Mouse (Mus musculus) liver, adult (tissue): Measurements from ENCODE around the gene March7.

Source experiments
- GATA4 ChIP-seq: IDR thresholded peaks from 2 replicates; pipeline ENCODE4 v1.6.1; 2014; ENCODE audit warnings: mild to moderate bottlenecking, low read length; ENCODE audit not compliant: insufficient replicate concordance

March7 gene

GRCm38 (mm10) chr2:60252782-60253181 lies 43.1 kb downstream of the March7 start:
- no peak for TF ChIP-seq GATA4

DNA sequence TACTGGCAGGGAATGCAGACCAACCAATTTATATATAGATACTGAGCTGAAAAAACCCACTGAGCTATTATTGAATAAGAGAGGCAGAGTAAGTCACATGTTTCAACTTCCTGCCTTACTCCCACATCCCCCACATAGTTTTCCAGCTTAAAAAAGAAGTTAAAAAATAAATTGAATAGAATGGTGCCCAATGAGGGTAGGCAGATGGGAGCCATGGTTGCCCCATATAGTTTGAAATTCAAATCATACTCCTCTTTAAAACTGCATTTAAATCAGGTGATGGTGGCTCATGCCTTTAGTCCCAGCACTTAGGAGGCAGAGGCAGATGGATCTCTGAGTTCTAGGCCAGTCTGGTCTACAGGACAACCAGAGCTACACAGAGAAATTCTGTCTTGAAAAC lies 43.8 kb downstream of the March7 start:
- no peak for TF ChIP-seq GATA4

GRCm38 (mm10) chr2:60256751-60257150 lies 47.1 kb downstream of the March7 start:
- TF ChIP-seq GATA4 = no peak

DNA sequence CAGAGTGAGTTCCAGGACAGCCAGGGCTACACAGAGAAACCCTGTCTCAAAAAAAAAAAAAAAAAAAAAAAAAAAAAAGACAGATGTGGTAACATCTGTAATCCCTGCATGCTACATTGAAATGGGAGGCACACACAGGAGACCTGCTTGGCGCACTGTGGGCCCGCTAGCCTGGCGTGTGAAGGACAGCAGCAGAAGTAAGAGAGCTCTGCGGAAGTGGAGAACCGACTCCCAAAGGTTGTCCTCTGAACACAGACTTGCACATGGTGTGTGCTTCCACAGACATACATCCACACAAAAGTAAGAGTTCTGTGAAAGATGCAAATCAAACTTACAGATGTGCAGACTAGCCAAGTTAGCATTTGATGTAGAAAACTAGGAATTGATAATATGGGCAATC lies 49.5 kb downstream of the March7 start:
- TF ChIP-seq GATA4 = no peak

- no peak for TF ChIP-seq GATA4
These were observed 51.1 kb downstream of the March7 start for GRCm38 (mm10) chr2:60260621-60261350.

DNA sequence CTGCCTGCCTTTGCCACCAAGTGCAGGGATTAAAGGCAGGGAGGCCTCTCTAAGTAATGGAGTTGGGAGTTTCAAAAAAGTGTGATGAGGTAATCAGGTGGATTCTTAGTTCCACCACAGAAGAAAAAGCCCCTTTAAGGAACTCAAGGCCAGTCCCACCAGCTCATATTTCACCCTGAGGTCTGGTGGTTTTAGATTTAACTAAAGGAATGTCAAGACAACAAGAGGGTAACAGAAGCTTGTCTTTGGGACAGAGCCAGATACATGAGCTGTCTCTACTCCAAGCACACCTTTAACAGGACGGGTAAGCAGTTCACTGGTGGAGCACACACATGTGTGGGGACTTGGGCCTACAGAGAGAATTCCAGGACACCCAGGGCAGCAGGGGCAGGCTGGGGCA lies 57.9 kb downstream of the March7 start:
- no peak for TF ChIP-seq GATA4

DNA sequence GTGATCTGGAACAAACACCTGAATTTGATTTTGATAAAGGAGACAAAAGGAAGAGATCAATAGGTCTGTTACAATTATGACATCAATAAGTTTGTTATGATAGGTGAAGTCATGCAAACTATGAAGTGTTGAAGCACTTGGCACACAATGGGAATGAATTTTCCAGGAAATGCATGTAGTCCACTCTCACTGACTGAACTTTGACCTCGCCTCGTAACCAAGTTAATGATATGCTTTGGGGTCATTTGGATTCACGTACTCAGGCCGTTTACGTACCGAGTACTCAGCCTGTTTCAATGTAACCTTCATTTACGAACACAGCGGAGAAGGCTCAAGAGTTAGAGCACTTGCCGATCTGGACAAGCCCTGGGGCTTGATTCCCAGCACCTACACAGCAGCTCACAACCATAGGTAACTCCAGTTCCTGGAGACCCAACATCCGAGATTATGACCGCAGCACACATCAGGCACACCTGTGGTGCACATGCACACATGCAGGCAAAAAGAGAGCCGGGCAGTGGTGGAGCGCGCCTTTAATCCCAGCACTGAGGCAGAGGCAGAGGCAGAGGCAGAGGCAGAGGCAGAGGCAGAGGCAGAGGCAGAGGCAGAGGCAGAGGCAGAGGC lies 60.3 kb downstream of the March7 start:
- TF ChIP-seq GATA4 = no peak; the same call in 1 of the 2 replicates

DNA sequence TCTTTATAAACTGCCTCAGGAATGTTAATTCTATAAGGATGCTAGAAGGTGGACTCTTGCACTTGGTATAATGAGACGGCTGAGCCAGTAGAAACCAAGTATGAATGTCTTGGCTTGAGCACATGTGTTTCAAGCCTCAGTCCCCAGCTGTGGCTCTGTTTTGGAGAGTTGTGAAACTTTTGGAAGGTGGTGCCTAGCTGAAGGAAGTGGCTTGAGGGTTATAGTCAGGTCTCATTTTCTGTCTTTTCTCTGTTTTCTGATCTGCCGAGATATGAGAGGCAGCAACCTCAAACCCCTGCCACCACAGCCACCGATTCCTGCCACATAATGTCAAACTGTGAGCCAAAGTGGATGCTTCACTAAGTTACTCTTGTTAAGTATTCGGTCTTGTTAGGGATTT lies 68.9 kb downstream of the March7 start:
- TF ChIP-seq GATA4 = no peak

- TF ChIP-seq GATA4 = peak; percentile 70
These were observed 72.9 kb downstream of the March7 start for GRCm38 (mm10) chr2:60282625-60283024.

DNA sequence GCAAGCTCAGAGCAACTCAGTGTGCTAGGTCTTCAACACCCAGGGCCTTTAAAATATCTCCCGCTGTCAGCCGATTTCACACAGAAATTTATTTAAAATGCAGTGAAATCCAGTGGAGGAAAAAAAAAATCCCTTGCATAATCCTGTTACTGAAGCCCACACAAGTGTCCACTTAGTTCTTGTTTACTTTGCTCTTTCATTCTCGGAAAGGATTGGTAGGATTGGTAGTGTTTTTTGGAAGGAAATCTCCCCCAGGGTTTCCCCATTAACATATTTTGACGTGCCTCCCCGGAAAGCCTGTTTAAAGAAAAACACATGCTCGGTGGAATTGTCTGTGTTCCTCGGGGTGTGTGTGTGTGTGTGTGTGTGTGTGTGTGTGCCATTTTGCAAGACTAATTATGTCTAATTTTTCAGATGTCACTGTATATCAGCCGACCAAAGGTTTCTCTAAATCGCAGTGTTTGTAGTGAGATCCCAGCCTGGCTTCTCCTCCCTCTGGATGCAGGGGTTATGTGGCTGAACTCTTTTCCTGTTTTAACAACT lies 73.6 kb downstream of the March7 start:
- TF ChIP-seq GATA4 = no peak

DNA sequence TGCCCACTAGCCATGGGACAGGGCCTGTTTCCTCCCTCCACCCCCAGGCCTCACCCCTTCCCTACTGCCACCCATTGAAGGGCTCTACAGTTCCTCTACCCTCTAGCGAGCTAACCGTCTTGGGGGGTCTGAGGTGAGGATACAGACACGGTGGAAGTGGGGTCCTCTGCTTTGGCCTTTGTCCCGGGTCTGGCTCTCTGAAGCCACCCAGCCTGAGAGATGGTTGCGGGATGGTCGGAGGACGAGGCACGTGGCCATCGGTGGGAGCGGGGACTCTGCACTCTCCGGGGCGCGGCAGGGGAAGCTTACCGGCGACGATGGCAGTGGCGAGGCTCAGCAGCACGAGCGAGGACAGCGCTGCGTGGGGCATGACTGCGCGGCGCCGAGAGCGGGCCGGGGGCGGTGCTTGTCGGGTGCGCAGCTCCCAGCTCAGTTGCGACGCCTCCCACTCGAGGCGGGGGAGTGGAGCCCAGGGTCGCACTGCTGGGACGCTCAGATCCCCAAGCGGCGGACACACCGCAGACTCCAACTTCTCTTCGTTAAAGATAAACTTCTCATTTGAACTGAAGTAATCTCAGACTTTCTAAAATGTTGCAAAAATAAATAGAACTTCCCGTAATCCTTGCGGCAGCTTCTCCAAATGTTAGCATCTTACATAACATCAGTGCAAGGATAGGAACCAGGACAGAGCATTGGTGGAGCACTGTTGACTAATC lies 74.2 kb downstream of the March7 start:
- TF ChIP-seq GATA4 = no peak

DNA sequence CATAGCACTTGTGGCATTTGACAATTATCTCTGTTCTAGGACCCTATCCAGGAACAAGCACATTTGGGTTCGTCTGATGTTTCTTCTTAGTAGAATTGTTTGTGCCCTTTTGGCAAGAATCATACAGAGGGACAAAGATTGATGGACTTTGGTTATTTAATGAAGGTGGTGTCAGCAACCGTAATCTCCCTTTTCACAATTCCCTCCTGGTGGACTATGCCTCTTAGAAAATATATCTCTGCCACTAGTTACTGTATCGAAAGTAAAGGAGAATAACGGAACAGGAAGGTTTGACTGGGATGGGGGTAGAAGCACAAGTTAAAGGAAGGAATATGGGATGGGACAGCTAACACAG lies 74.8 kb downstream of the March7 start, which contains the start of gene Cd302:
TSS of gene Cd302 (minus strand) at position 22 of the 355 bp plus-strand sequence.
- peak; percentile 53 for TF ChIP-seq GATA4

- no peak for TF ChIP-seq GATA4
These were observed 75.5 kb downstream of the March7 start for GRCm38 (mm10) chr2:60285107-60285617.

DNA sequence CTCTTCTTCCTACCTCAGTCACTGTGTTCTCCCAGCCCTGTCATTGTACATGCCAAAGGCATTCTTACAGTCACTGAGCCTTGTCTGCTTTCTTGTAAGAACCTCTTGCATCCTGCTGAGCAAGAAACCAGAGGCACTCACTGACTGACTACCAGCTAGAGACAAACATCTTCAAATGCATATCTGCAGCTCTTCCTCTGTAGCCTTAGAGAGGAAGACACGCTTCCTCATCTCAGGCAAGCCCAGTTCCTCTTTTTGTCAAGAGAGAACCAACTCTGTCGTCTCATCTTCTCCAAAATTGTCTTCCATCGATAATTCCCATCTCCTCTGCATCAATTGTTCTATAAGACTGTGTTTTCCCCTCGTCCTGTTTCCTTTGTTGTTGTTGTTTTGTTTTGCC lies 78.9 kb downstream of the March7 start:
- no peak for TF ChIP-seq GATA4

GRCm38 (mm10) chr2:60289451-60289850 lies 79.8 kb downstream of the March7 start:
- no peak for TF ChIP-seq GATA4

- TF ChIP-seq GATA4 = no peak
These were observed 81.7 kb downstream of the March7 start for GRCm38 (mm10) chr2:60291381-60291780.
